Mouse (Mus musculus) midbrain, embryonic 16.5 days (tissue): ENCODE results near the gene Golga5. TPM values are rescaled to one million over a fixed set of nuclear protein-coding genes. Genes with fewer than 3 reads are reported as not detected.
A peak's percentile ranks its signal among the peaks of the same experiment; 100 is the strongest.

Source experiments
- ATAC-seq: fragments of 200-750 bp; cut with Nextera tagmentation; 2 replicates; pipeline ENCODE4 v1.8.0; 2017; ENCODE audit warnings: moderate TSS enrichment
- H3K27ac ChIP-seq: fragments of 300-500 bp; sonication (generic); 2 replicates; pipeline ENCODE4 v1.5.1; 2014; ENCODE audit warnings: mild to moderate bottlenecking, low read length, mixed read lengths
- H3K27me3 ChIP-seq: fragments of 300-500 bp; sonication (generic); 2 replicates; pipeline ENCODE4 v1.6.1; 2014; ENCODE audit warnings: low read depth, low read length, mixed read lengths; ENCODE audit not compliant: control insufficient read depth, insufficient read depth
- H3K36me3 ChIP-seq: fragments of 300-500 bp; sonication (generic); 2 replicates; pipeline ENCODE4 v1.6.1; 2014; ENCODE audit warnings: mild to moderate bottlenecking, low read length, moderate library complexity, mixed read lengths; ENCODE audit not compliant: control insufficient read depth, insufficient read depth
- H3K4me1 ChIP-seq: fragments of 300-500 bp; sonication (generic); 2 replicates; pipeline ENCODE4 v1.6.1; 2014; ENCODE audit warnings: mild to moderate bottlenecking, low read length, mixed read lengths; ENCODE audit not compliant: control insufficient read depth, insufficient read depth
- H3K4me2 ChIP-seq: fragments of 300-500 bp; sonication (generic); 2 replicates; pipeline ENCODE4 v1.6.1; 2014; ENCODE audit warnings: mild to moderate bottlenecking, low read length, mixed read lengths
- H3K4me3 ChIP-seq: fragments of 300-500 bp; sonication (generic); 2 replicates; pipeline ENCODE4 v1.5.1; 2014; ENCODE audit warnings: low read depth, mild to moderate bottlenecking, low read length, moderate library complexity, mixed read lengths
- H3K9ac ChIP-seq: fragments of 300-500 bp; sonication (generic); 2 replicates; pipeline ENCODE4 v1.6.1; 2014; ENCODE audit warnings: low read depth, low read length, mixed read lengths
- H3K9me3 ChIP-seq: fragments of 300-500 bp; sonication (generic); replicated peaks from 2 replicates; pipeline ENCODE4 v1.6.1; 2014; ENCODE audit warnings: mild to moderate bottlenecking, low read length, mixed read lengths; ENCODE audit not compliant: control insufficient read depth, poor library complexity, severe bottlenecking
- WGBS: fragments of 180-500 bp; shearing (Covaris S2); extraction: QIAGEN DNeasy Blood & Tissue Kit; methylation state at CpG from one replicate; pipeline ENCODE4 v1.1.7; 2014; 5-methylcytosine and 5-hydroxymethylcytosine counted together
- polyA plus RNA-seq: library from polyadenylated mRNA; unstranded; fragments of >200 nt; fragmentation: Nextera tagmentation; extraction: Ambion mirVana; gene quantifications from 2 replicates; pipeline ENCODE4 v1.2.1, GENCODE M21; 2015

The Golga5 gene
- polyA plus RNA-seq, 1 experiment from 2014 or later = 28.0 TPM

DNA sequence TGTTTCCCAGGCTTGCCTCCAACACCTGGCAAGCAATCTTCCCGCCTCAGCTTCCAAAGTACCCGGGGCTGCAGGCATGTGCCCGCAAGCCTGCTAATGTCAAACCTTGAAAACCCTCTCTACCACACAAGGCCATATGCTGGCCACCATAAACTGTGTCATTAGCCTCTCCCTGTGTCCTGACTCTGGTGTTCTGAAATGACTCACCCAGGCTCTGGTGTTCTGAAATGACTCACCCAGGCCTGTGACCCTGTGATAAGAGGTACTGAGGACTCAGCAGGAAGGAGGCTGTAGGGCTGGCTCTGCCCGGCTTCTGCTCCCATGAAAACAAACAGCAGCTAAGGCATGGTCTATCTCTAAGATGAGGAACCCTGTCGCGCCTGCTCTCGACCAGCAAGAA lies 42.6 kb upstream of the Golga5 start:
- Histone ChIP-seq H3K4me1 (no peaks in the 10 kb centered on the region), H3K27ac (no peak overlapping the region)
- WGBS = 97% methylated on average over 7 of the region's 7 CpGs

GRCm38 (mm10) chr12:102429656-102430055 lies 39.3 kb upstream of the Golga5 start:
- ATAC-seq = no peak
- H3K9me3 ChIP-seq = no peaks in the 10 kb centered on the region
- H3K27ac ChIP-seq = no peak overlapping the region
- H3K4me2 ChIP-seq = no peak overlapping the region
- WGBS = 100% methylated on average over 5 of the region's 5 CpGs
- no peak overlapping the region for H3K4me3 ChIP-seq
- no peak overlapping the region for H3K9ac ChIP-seq
- peaks cover 4% of the 10 kb centered on the region; the same call in 1 of the 2 replicates for H3K36me3 ChIP-seq
- no peaks in the 10 kb centered on the region for H3K4me1 ChIP-seq
- H3K27me3 ChIP-seq = no peaks in the 10 kb centered on the region

More for the DNA sequence above, 42.6 kb upstream of the Golga5 start:
- H3K36me3 ChIP-seq = peaks cover 12% of the 10 kb centered on the region
- ATAC-seq = no peak
- H3K9ac ChIP-seq = no peak overlapping the region
- H3K4me3 ChIP-seq = no peak overlapping the region
- no peaks in the 10 kb centered on the region for H3K9me3 ChIP-seq
- no peaks in the 10 kb centered on the region for H3K27me3 ChIP-seq
- no peak overlapping the region for H3K4me2 ChIP-seq

- Histone ChIP-seq H3K9me3 (no peaks in the 10 kb centered on the region), H3K36me3 (peaks cover 4% of the 10 kb centered on the region; the same call in 1 of the 2 replicates), H3K27ac (no peak overlapping the region), H3K4me2 (no peak overlapping the region), H3K4me1 (no peaks in the 10 kb centered on the region), H3K9ac (no peak overlapping the region), H3K4me3 (no peak overlapping the region), H3K27me3 (no peaks in the 10 kb centered on the region)
- WGBS = 91% methylated on average over 4 of the region's 4 CpGs
- no peak for ATAC-seq
These were observed 38.7 kb upstream of the Golga5 start for GRCm38 (mm10) chr12:102430228-102430627.

DNA sequence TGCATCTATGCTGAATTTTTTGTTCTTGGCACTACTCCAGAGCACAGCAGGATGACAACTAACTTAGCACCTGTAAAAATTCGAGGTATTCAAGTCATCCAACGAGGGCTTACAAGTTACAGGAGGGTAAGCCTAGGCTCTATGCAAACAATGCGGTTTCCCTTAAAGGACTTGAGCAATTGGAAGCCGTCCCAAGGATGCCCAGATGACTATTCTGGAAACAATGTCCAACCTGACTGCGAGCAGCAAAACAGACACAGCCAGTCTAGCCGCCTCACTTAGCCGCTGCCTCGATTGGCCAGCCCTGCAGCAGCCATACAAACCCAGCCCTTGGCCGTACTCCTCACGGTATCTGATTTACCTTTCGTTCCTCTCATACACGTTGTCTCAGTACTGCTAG lies 36.7 kb upstream of the Golga5 start:
- ATAC-seq = no peak
- WGBS = 90% methylated on average over 12 of the region's 12 CpGs
- H3K27me3 ChIP-seq = no peaks in the 10 kb centered on the region
- no peak overlapping the region for H3K27ac ChIP-seq
- no peak overlapping the region for H3K4me2 ChIP-seq
- H3K9me3 ChIP-seq = no peaks in the 10 kb centered on the region
- H3K4me3 ChIP-seq = no peak overlapping the region
- H3K36me3 ChIP-seq = no peaks in the 10 kb centered on the region
- H3K4me1 ChIP-seq = peaks cover 1% of the 10 kb centered on the region; the same call in 1 of the 2 replicates
- H3K9ac ChIP-seq = no peak overlapping the region

- H3K4me1 ChIP-seq = peaks cover 17% of the 10 kb centered on the region
- WGBS = 89% methylated on average over 4 of the region's 4 CpGs
- H3K4me3 ChIP-seq = no peak overlapping the region
These were observed 34.8 kb upstream of the Golga5 start for GRCm38 (mm10) chr12:102434107-102434506.

GRCm38 (mm10) chr12:102436939-102437526 lies 31.9 kb upstream of the Golga5 start:
- Histone ChIP-seq H3K27ac (no peak overlapping the region), H3K4me3 (no peak overlapping the region), H3K36me3 (no peaks in the 10 kb centered on the region), H3K27me3 (no peaks in the 10 kb centered on the region), H3K9ac (no peak overlapping the region), H3K4me1 (peaks cover 21% of the 10 kb centered on the region), H3K9me3 (no peaks in the 10 kb centered on the region), H3K4me2 (no peak overlapping the region)
- 82% methylated on average over 10 of the region's 10 CpGs for WGBS
- ATAC-seq = no peak

More at GRCm38 (mm10) chr12:102434107-102434506, 34.8 kb upstream of the Golga5 start:
- H3K4me2 ChIP-seq = no peak overlapping the region
- no peaks in the 10 kb centered on the region for H3K27me3 ChIP-seq
- no peaks in the 10 kb centered on the region for H3K36me3 ChIP-seq
- H3K27ac ChIP-seq = no peak overlapping the region
- H3K9ac ChIP-seq = no peak overlapping the region
- no peaks in the 10 kb centered on the region for H3K9me3 ChIP-seq
- ATAC-seq = no peak

DNA sequence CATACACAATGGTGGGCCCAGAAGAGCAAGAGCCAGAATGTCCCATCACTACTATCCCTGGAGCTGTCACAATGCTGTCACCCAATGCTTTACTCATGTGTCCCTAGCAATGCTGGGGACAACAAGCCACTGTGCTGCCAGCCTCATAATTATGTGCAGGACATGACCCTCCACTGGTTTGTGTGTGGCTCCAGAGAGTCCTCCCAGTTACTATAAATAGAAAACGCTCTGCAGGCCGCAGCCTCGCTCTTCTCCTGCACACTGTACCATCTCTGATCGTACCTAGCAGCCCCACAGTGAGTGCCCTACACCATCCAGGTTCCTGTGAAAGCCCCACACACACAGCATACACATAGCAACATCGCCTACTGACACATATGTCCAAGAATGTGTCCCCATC lies 31.0 kb upstream of the Golga5 start:
- no peaks in the 10 kb centered on the region for H3K36me3 ChIP-seq
- no peaks in the 10 kb centered on the region for H3K9me3 ChIP-seq
- H3K9ac ChIP-seq = no peak overlapping the region
- no peaks in the 10 kb centered on the region for H3K27me3 ChIP-seq
- H3K4me2 ChIP-seq = peak overlapping the region; percentile 65; the same call in 1 of the 2 replicates
- H3K4me3 ChIP-seq = no peak overlapping the region
- 84% methylated on average over 5 of the region's 5 CpGs for WGBS
- ATAC-seq = no peak
- H3K27ac ChIP-seq = no peak overlapping the region
- peaks cover 21% of the 10 kb centered on the region for H3K4me1 ChIP-seq

- 2% methylated on average over 20 of the region's 20 CpGs for WGBS
- ATAC-seq = peak; percentile 59
- peak overlapping the region; percentile 65 for H3K4me2 ChIP-seq
- H3K4me1 ChIP-seq = peaks cover 21% of the 10 kb centered on the region
- H3K9me3 ChIP-seq = no peaks in the 10 kb centered on the region
- H3K27ac ChIP-seq = peak overlapping the region; percentile 66
- H3K36me3 ChIP-seq = no peaks in the 10 kb centered on the region
- peak overlapping the region; percentile 52 for H3K4me3 ChIP-seq
- no peaks in the 10 kb centered on the region for H3K27me3 ChIP-seq
- peak overlapping the region; percentile 62 for H3K9ac ChIP-seq
These were observed 29.8 kb upstream of the Golga5 start for GRCm38 (mm10) chr12:102438983-102439631.

GRCm38 (mm10) chr12:102439632-102440023 lies 29.3 kb upstream of the Golga5 start, which contains the start of gene Lgmn:
Lgmn (minus strand) TSS chr12:102439813.
- Histone ChIP-seq H3K27ac (peak within 1 kb of the TSS; percentile 66), H3K4me3 (peak within 1 kb of the TSS; percentile 52), H3K27me3 (no peaks in the 10 kb centered on the region), H3K9ac (peak within 1 kb of the TSS; percentile 73), H3K4me2 (peak within 1 kb of the TSS; percentile 65), H3K36me3 (no peaks in the 10 kb centered on the region), H3K9me3 (no peaks in the 10 kb centered on the region), H3K4me1 (peaks cover 21% of the 10 kb centered on the region)
- WGBS = under 1% methylated on average over 28 of the region's 28 CpGs
- peak; percentile 100 for ATAC-seq
